Mouse (Mus musculus) heart, adult 18-20 months (tissue): ENCODE data around the gene Acot12. TPM values are rescaled to one million over a fixed set of nuclear protein-coding genes. Genes with fewer than 3 reads are reported as not detected.
A peak's percentile ranks its signal among the peaks of the same experiment; 100 is the strongest.

Source experiments
- DNase-seq, 2 experiments: peaks; one replicate each; pipeline ENCODE4 v3.0.0; 2021 to 2022; ENCODE audit warnings: mixed read lengths in 1 of 2
- long read RNA-seq, 2 experiments: library from polyadenylated mRNA; stranded (forward); transcript quantifications; one replicate each; pipeline ENCODE4 v2.0.0; 2021
- total RNA-seq, 2 experiments: library from RNA; stranded (reverse); gene quantifications; 2 replicates each; pipeline ENCODE4 v1.2.3; 2021

Acot12 gene
- not detected for total RNA-seq
- long read RNA-seq, experiment 1: 0 reads
- long read RNA-seq, experiment 2: 0 reads

GRCm38 (mm10) chr13:91741280-91742047 lies at the start of gene Acot12:
Gene Acot12, plus strand, starts transcription at chr13:91741512.
- DNase-seq: peak; percentile 38 to 41

DNA sequence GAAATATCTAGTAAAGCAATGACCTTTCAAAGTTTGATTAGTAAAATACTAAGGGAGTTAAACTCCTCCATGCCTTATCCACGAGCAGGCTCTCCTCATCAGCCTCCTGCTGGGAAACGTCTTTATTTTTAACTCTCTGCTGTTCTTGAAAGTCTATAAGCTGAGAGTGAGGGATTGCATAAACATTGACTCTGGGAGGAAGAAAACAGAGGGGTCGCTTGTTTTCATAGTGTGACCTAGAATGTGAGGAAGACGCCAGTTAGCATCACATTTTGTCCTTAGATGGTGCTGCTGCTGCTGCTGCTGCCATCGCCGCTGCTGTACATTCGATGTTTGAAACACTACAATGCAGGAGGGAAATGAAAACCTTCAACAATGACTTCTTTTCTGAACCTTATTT lies 47.7 kb upstream of the Acot12 start:
- no peak for DNase-seq

GRCm38 (mm10) chr13:91695406-91695805 lies 45.9 kb upstream of the Acot12 start:
- DNase-seq: peak in 1 of 2 experiments; percentile 21

DNA sequence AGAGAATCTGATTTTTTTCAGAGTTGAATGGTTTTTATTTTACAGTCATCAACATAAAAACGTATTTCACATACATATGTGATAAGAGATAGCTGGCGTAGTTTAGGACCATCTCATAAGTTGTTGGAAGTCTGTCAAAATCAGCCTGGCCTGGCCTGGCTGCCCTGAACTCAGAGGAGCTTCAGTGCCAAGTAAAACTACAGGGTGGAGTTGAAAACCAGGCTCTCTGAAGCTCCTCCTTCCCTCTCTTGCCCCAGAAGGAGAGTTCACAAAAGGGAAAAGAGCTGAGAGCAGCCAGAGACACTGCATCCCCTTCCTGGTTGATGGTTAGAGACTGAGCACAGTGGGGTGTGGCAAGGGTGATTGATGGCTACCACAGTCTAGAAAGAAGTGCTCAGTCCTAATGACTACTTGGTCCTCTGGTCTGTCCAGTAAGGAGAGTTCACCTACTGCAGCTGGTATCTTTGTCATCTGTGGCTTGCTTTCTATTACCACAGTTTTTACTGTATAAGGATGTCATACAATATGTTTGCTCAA lies 45.1 kb upstream of the Acot12 start:
- DNase-seq: peak; percentile 26 to 29

GRCm38 (mm10) chr13:91697011-91697410 lies 44.3 kb upstream of the Acot12 start:
- peak; percentile 28 to 65 for DNase-seq

GRCm38 (mm10) chr13:91702337-91702736 lies 39.0 kb upstream of the Acot12 start:
- peak in 1 of 2 experiments; percentile 22 for DNase-seq

DNA sequence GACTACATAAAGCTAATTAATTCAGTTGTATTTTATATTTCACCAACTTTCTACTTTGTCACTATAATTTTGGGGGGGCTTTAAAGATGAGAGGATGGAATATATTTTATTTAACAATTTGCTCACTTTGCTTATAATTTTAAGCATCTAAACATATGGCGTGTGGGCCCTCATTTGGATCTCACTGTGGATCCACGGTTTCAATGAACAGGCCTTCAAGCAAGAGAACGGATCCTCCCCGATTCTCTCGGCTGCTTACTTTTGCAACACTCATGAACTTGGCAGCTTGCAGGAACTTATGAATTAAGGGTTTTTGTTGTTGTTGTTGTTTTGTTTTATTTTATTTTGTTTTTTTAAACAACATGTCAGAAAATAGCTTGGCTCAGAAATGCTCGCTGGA lies 21.8 kb upstream of the Acot12 start:
- DNase-seq: no peak

DNA sequence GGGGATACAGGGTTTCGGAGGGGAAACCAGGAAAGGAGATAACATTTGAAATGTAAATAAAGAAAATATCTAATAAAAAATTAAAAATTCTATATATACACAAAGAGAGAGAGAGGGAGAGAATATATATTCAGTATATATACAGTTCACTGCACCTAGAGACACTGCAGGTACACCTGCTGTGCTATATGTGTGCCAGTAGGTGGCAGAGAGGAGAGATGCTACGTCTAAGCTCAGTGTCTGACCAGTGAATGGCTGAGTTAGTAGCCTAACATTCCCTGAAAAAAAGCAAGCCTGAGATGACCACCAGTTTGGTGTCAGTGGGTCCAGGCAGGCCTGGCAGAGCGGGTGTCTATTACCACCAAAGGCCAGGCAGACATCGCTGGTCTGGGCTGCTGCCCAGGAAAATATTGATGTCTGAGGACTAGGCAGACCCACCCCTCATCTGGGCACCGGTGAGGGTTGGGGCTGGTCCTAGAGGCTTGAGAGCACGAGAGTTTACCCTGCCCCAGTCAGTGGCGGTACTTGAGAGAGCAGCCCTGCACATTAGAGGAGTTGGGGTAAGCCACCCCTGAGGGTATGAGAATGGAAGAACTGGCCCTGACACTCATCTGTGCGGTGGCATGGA lies 18.1 kb upstream of the Acot12 start:
- DNase-seq: no peak

GRCm38 (mm10) chr13:91723736-91724119 lies 17.6 kb upstream of the Acot12 start:
- DNase-seq: no peak

DNA sequence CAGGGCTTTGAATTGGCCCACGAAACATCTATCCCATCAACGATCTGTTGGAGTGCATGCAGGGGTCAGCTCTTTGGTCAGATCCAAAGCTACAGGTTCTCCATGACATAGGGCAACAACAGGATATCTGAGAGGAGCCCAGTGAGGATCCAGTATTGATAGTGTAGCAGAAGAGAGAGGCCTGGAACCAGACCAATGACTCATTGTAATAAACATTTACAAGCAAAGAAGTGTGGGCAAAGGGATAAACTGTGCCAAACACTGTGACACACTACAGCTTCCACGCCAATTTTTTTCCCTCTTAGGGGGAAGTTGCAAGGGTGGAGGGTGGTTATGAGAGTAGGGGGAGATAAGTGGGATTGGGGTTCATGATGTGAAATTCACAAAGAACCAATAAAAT lies 17.1 kb upstream of the Acot12 start:
- no peak for DNase-seq

- no peak for DNase-seq
Observed at GRCm38 (mm10) chr13:91725130-91725529, 16.2 kb upstream of the Acot12 start.

DNA sequence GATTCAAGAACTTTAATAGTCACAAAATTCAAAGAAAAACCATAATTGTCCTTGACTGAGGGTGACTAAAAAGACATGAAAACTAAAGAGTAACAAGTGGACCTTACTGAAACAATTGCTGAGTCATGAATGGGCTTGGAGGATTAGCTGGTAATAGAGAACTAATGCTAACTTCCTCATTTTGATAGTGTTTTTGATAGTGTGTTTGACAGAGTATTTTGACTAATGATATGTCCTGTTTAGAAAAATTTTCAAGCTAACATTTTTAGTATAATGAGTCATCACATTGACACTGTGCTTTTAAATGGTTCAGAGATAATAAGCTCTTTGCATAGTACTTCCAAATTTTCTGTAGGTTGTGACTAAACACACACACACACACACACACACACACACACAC lies 13.4 kb upstream of the Acot12 start:
- no peak for DNase-seq

- DNase-seq: no peak
Observed at GRCm38 (mm10) chr13:91737191-91737590, 4.1 kb upstream of the Acot12 start.

DNA sequence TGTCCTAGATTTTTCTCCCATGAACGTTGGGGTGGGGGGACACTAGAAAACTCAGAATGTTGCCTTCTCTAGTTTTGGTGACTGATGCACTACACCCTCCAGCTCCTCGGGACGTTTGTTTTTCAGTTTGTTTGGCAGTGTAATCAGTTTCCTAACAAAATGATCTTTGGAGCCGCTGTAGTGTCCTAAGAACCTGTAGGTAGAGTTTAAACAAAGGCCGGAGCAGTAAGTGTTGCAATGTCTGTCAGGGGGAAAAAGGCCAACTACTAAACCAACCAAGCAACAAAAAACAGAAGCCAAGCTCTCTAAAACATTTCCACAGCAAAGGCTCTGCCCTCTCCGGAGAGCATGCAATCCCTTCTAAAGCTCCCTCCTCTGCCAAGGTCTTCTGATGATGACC lies 461 bp upstream of the Acot12 start:
- DNase-seq: no peak

GRCm38 (mm10) chr13:91743180-91743579 lies 1.9 kb downstream of the Acot12 start:
- no peak for DNase-seq

GRCm38 (mm10) chr13:91746470-91746869 lies 5.2 kb downstream of the Acot12 start:
- no peak for DNase-seq

DNA sequence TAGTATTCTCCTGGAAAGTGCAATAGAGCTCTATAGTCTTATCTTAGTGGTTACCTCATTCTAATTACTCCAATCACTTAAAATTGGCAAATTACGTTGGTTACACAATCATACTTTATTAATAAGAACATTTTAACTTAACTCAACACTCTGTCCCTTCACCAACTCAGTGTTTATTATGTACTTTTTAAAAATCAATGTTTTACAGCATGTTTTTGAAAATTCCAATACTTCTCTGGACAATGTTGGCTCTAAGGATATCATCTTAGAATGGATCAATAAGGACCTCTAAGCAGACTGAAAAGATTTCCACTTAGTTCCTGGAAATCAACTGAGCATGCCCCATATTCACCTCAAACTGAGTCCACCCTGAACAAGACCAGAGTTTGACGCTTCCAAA lies 7.1 kb downstream of the Acot12 start:
- no peak for DNase-seq

GRCm38 (mm10) chr13:91749981-91750380 lies 8.7 kb downstream of the Acot12 start:
- no peak for DNase-seq

DNA sequence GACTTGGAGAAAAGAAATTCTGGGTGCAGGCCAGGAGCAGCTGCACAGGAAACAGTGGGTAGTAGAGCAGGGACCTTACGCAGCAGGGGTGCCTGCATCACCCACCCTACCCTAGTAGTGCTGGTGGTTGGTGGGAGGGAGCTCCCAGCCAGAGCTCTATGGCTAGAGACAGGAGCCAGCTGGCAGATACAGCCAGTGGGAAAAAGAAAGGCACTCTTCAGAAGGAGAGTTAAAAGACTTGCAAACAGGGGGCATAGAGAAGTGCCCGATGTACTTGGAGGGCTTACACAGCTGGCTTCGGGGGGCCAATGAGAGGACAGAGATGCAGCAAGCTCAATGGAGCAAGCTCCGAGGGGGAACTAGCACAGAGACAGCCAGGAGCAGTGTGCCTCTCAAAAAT lies 12.4 kb downstream of the Acot12 start:
- no peak for DNase-seq

- no peak for DNase-seq
Observed at GRCm38 (mm10) chr13:91754762-91755161, 13.4 kb downstream of the Acot12 start.

- no peak for DNase-seq
Observed at GRCm38 (mm10) chr13:91756230-91756629, 14.9 kb downstream of the Acot12 start.

DNA sequence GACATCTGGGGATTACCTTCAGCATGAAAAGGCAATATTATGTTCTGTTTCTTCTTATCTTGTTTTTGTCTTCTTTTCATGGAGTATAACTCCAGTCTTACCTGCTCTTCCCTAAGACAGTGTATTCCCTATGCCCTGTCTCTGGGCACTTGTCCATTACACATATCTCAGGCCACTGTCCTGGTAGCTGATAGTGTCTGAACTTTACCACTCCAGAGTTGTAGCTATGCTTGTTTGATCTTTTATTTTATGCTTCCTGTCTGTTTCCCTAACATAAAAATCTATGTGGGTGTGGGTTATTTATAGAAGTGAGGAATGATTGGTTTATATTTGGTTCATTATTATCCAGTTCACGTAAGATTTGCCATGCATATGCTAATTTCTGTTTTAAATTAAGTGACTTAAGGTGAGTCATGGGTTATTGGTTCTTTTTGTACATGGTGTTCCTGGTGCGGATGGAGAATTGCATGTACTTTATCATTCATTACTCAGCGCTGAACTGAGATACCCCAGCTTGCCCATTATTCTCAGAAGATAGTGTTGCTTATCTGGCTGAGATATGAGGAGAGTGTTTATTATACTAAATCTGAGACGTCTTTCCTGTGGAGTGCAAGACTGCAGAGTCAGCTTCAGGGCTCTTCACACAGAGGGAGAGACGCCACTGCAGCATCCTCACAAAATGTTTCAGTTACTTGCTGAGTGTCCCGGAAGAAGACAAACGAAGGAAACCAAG lies 17.2 kb downstream of the Acot12 start:
- no peak for DNase-seq

GRCm38 (mm10) chr13:91759791-91760190 lies 18.5 kb downstream of the Acot12 start:
- no peak for DNase-seq
